Mouse (Mus musculus) stomach, postnatal 0 days (tissue): ENCODE measurements around the gene Srrm3.

Experiments
- CTCF ChIP-seq: IDR thresholded peaks from 2 replicates; pipeline ENCODE4 v1.5.1; 2016; ENCODE audit warnings: antibody characterized with exemption, low read depth, mild to moderate bottlenecking, moderate library complexity
- EP300 ChIP-seq: optimal IDR thresholded peaks from 2 replicates; pipeline ENCODE3; 2016; ENCODE audit warnings: antibody characterized with exemption

GRCm38 (mm10) chr5:135894958-135895357 is 88.3 kb downstream of the Srrm3 start:
- TF ChIP-seq EP300 (no peak), CTCF (no peak)
